Mouse (Mus musculus): ENCODE measurements around the gene Fgf14. TPM values are rescaled to one million over a fixed set of nuclear protein-coding genes. Genes with fewer than 3 reads are reported as not detected.

Gene Fgf14
- total and polyA plus RNA-seq, 3 experiments: not detected

- Histone ChIP-seq H3K4me3 (ENCODE audit: control insufficient read depth in 1 of 2, insufficient read depth in 1 of 2, low read depth in 2 of 2, low read length in 2 of 2) (no peak overlapping the region), H3K36me3 (ENCODE audit: control insufficient read depth in 1 of 2, insufficient read depth in 2 of 2, low read length in 2 of 2) (no peaks in the 10 kb centered on the region), H3K27me3 (ENCODE audit: control insufficient read depth in 1 of 2, insufficient read depth in 2 of 2, low read length in 2 of 2) (no peaks in the 10 kb centered on the region), H3K9ac (ENCODE audit: control insufficient read depth, low read depth, low read length, poor library complexity, severe bottlenecking) (no peak overlapping the region), H3K4me1 (ENCODE audit: control insufficient read depth in 1 of 2, insufficient read depth in 2 of 2, low read length in 2 of 2) (no peaks in the 10 kb centered on the region), H3K79me2 (ENCODE audit: control insufficient read depth, insufficient read depth, low read length, poor library complexity) (no peaks in the 10 kb centered on the region), H3K27ac (ENCODE audit: control insufficient read depth, low read depth, low read length) (no peak overlapping the region), H3K9me3 (replicated peaks; ENCODE audit: insufficient read depth, low read length) (no peaks in the 10 kb centered on the region)
- no peak for DNase-seq (ENCODE audit: low read depth, low spot score)
- TF ChIP-seq SMC3 (IDR thresholded peaks at IDR 0.05; ENCODE audit: low read depth, low read length): no peak
Measured at GRCm38 (mm10) chr14:124613473-124613872, 63.5 kb downstream of the Fgf14 start.

DNA sequence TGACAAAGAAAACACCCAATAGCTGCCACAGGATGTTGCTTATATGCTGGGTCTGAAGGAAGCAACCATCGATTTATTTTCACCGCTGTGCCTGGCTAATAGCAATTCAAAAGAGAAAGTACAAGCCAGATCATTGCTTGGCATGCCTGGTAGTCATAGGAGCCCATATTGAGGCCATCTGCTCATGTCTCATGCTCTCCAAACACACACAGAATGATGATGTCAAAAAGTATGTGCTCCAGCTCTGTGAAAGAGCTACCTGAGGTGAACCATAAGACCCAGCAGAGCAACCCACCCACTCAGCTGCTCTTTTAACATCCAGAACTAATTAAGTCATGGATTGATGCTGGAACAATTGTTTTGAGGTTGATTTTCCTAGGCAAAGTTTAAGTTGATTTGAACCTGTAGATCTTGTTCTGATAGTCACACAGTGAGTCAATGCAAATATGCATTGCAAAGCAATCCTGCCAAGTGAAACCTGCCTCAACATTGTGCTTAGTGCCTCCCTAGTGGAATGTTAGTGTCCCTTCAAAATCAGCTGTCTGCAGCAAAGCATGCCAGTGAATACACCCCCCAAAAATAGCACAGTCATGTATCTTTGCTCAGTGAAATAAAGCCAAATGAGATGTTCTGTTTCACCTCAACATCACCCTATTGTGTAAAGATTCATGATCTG lies 70.8 kb downstream of the Fgf14 start:
- no peaks in the 10 kb centered on the region for H3K4me1 ChIP-seq (ENCODE audit: control insufficient read depth in 1 of 2, insufficient read depth in 2 of 2, low read length in 2 of 2)
- no peak for TF ChIP-seq MYB (IDR thresholded peaks at IDR 0.05; ENCODE audit: low read depth, low read length)
- no peak for TF ChIP-seq ETS1 (IDR thresholded peaks at IDR 0.05; ENCODE audit: low read depth, low read length)
- no peak for TF ChIP-seq GATA1 (IDR thresholded peaks at IDR 0.05; ENCODE audit: low read depth, low read length)
- no peak for TF ChIP-seq CTCF (IDR thresholded peaks at IDR 0.05 in 2 of 3, conservative IDR thresholded peaks at IDR 0.05 in 1 of 3; ENCODE audit: control insufficient read depth in 1 of 3, insufficient read depth in 1 of 3, low read depth in 2 of 3, low read length in 3 of 3, poor library complexity in 1 of 3, severe bottlenecking in 1 of 3)
- no peak for TF ChIP-seq JUND (IDR thresholded peaks at IDR 0.05; ENCODE audit: low read depth, low read length)
- TF ChIP-seq POLR2AphosphoS2 (IDR thresholded peaks at IDR 0.05; ENCODE audit: low read length): no peak
- no peak for TF ChIP-seq EP300 (IDR thresholded peaks at IDR 0.05; ENCODE audit: low read depth in 1 of 2, low read length in 2 of 2)
- TF ChIP-seq ZNF384 (IDR thresholded peaks at IDR 0.05; ENCODE audit: low read depth, low read length): no peak
- H3K9ac ChIP-seq (ENCODE audit: control insufficient read depth, low read depth, low read length, poor library complexity, severe bottlenecking): no peak overlapping the region
- H3K4me3 ChIP-seq (ENCODE audit: control insufficient read depth in 1 of 2, insufficient read depth in 1 of 2, low read depth in 2 of 2, low read length in 2 of 2): no peak overlapping the region
- H3K27ac ChIP-seq (ENCODE audit: control insufficient read depth, low read depth, low read length): no peak overlapping the region
- no peaks in the 10 kb centered on the region for H3K27me3 ChIP-seq (ENCODE audit: control insufficient read depth in 1 of 2, insufficient read depth in 2 of 2, low read length in 2 of 2)
- no peaks in the 10 kb centered on the region for H3K79me2 ChIP-seq (ENCODE audit: control insufficient read depth, insufficient read depth, low read length, poor library complexity)
- H3K36me3 ChIP-seq (ENCODE audit: control insufficient read depth in 1 of 2, insufficient read depth in 2 of 2, low read length in 2 of 2): no peaks in the 10 kb centered on the region
- no peaks in the 10 kb centered on the region for H3K9me3 ChIP-seq (replicated peaks; ENCODE audit: insufficient read depth, low read length)
- no peak for DNase-seq (ENCODE audit: low read depth, low spot score)

GRCm38 (mm10) chr14:124605031-124605743 lies 71.7 kb downstream of the Fgf14 start:
- no peak overlapping the region for H3K27ac ChIP-seq (ENCODE audit: control insufficient read depth, low read depth, low read length)
- no peaks in the 10 kb centered on the region for H3K36me3 ChIP-seq (ENCODE audit: control insufficient read depth in 1 of 2, insufficient read depth in 2 of 2, low read length in 2 of 2)
- H3K4me1 ChIP-seq (ENCODE audit: control insufficient read depth in 1 of 2, insufficient read depth in 2 of 2, low read length in 2 of 2): no peaks in the 10 kb centered on the region
- no peaks in the 10 kb centered on the region for H3K9me3 ChIP-seq (replicated peaks; ENCODE audit: insufficient read depth, low read length)
- H3K79me2 ChIP-seq (ENCODE audit: control insufficient read depth, insufficient read depth, low read length, poor library complexity): no peaks in the 10 kb centered on the region
- no peaks in the 10 kb centered on the region for H3K27me3 ChIP-seq (ENCODE audit: control insufficient read depth in 1 of 2, insufficient read depth in 2 of 2, low read length in 2 of 2)
- no peak overlapping the region for H3K9ac ChIP-seq (ENCODE audit: control insufficient read depth, low read depth, low read length, poor library complexity, severe bottlenecking)
- TF ChIP-seq SMC3 (IDR thresholded peaks at IDR 0.05; ENCODE audit: low read depth, low read length): no peak
- no peak for TF ChIP-seq MAZ (IDR thresholded peaks at IDR 0.05; ENCODE audit: low read depth, low read length)
- TF ChIP-seq E2F4 (IDR thresholded peaks at IDR 0.05; ENCODE audit: borderline replicate concordance, low read depth, low read length): no peak
- TF ChIP-seq POLR2A (IDR thresholded peaks at IDR 0.05; ENCODE audit: control insufficient read depth in 1 of 2, insufficient read depth in 1 of 2, low read depth in 1 of 2, low read length in 2 of 2, poor library complexity in 1 of 2): no peak
- TF ChIP-seq MXI1 (IDR thresholded peaks at IDR 0.05; ENCODE audit: low read depth, low read length): no peak
- no peak overlapping the region for H3K4me3 ChIP-seq (ENCODE audit: control insufficient read depth in 1 of 2, insufficient read depth in 1 of 2, low read depth in 2 of 2, low read length in 2 of 2)
- DNase-seq (ENCODE audit: low read depth, low spot score): no peak

Data from MEL (cell line).